ENCODE assay signal across 8 mouse cellular contexts in the genomic region with DNA sequence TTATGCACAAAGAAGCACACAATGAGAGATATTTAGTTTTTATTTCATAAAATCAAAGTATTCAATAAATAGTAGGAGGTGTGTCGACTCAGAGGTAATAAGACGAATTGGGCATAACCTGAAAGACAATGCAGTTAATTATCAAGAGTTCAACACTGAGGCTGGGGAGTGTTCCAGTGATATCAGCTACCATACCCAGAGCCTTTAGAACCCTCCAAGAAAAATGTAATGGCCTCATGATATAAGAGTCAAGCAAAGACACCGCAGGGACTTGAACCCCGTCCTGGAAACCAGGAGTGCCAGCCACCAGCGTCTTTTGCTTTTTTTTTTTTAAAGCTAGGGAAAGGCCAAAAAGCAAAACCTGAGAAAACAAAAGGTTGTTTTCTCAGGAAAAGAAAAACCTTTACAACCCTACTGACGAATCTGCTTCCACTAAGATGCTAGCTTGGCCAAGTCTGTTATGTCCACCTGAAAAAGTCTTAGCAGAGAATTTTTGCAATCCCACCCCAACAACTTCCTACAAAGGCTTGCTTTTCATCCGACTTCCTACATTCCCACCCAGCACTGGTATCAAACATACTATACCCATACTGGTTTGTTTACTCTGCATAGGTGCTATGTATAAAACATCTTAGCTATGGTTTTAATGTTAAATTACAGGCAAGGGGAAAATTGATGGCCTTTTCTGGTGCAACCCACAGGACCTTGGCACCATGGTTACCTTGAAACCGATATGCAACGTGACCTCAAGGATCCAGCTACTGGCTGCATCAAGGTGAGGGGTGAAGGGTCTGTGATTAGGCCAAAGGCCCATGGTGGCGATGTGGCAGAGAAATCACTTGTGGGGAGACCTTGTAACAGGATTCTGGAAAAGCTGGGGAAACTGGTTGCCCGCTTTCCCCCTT. TPM values are rescaled to one million over a fixed set of nuclear protein-coding genes. Genes with fewer than 3 reads are reported as not detected.
DNase-seq lines count a peak whose midpoint lies in the region; ATAC-seq lines count a peak whose summit lies in the region.

No protein-coding gene starts in this region.

- peaks cover 15% of the 10 kb centered on the region for H3K4me1 ChIP-seq in lung, embryonic 16.5 days (replicated peaks; ENCODE audit: control insufficient read depth, insufficient read depth, low read length)
- peaks cover 21% of the 10 kb centered on the region for H3K4me1 ChIP-seq in intestine, embryonic 15.5 days (replicated peaks)
- H3K4me1 ChIP-seq in neural tube, embryonic 12.5 days: peaks cover 29% of the 10 kb centered on the region

- 52% methylated on average over 11 of the region's 11 CpGs for WGBS in lung, embryonic 16.5 days
- WGBS in intestine, embryonic 15.5 days: 59% methylated on average over 11 of the region's 11 CpGs
- 75% methylated on average over 11 of the region's 11 CpGs for WGBS in neural tube, embryonic 12.5 days

- no peaks in the 10 kb centered on the region for H3K9me3 ChIP-seq in lung, embryonic 16.5 days (ENCODE audit: control insufficient read depth, low read length)
- no peaks in the 10 kb centered on the region for H3K9me3 ChIP-seq in intestine, embryonic 15.5 days
- no peaks in the 10 kb centered on the region for H3K9me3 ChIP-seq in neural tube, embryonic 12.5 days

- peak overlapping the region; percentile 89 for H3K4me2 ChIP-seq in lung, embryonic 16.5 days (ENCODE audit: low read depth, low read length)
- H3K4me2 ChIP-seq in intestine, embryonic 15.5 days (replicated peaks): peak overlapping the region; percentile 81
- peak overlapping the region; percentile 97 for H3K4me2 ChIP-seq in neural tube, embryonic 12.5 days (replicated peaks)

- intact Hi-C loops in left cerebral cortex, postnatal 10 days (cut with DNase I): no loop called here

- H3K27me3 ChIP-seq in lung, embryonic 16.5 days (ENCODE audit: control insufficient read depth, insufficient read depth, low read depth, low read length): no peaks in the 10 kb centered on the region
- H3K27me3 ChIP-seq in intestine, embryonic 15.5 days (replicated peaks): no peaks in the 10 kb centered on the region
- no peaks in the 10 kb centered on the region for H3K27me3 ChIP-seq in neural tube, embryonic 12.5 days (replicated peaks)

- no peak overlapping the region; the same call in 1 of the 2 replicates for H3K27ac ChIP-seq in lung, embryonic 16.5 days (ENCODE audit: low read length)
- H3K27ac ChIP-seq in intestine, embryonic 15.5 days: peak overlapping the region; percentile 28
- no peak overlapping the region for H3K27ac ChIP-seq in neural tube, embryonic 12.5 days

- DNase-seq in adrenal gland, adult (ENCODE audit: inconsistent age in 2 of 2, low spot score in 1 of 2): peak; percentile 50 to 62
- no peak for DNase-seq in adrenal gland, adult 8-10 months
- no peak for DNase-seq in lung, postnatal 36 days
- DNase-seq in spleen, adult 18-20 months: no peak
- no peak for DNase-seq in left cerebral cortex, postnatal 10 days (ENCODE audit: extremely low spot score in 1 of 2, low spot score in 2 of 2)

- no peak for ATAC-seq in lung, embryonic 16.5 days (ENCODE audit: low read depth)
- ATAC-seq in intestine, embryonic 15.5 days: no peak
- ATAC-seq in neural tube, embryonic 12.5 days (ENCODE audit: low FRiP score, low read depth): no peak

- peak overlapping the region; percentile 54 for H3K4me3 ChIP-seq in lung, embryonic 16.5 days (ENCODE audit: low read length)
- peak overlapping the region; percentile 64 for H3K4me3 ChIP-seq in intestine, embryonic 15.5 days (replicated peaks)
- peak overlapping the region; percentile 92 for H3K4me3 ChIP-seq in neural tube, embryonic 12.5 days

- H3K9ac ChIP-seq in lung, embryonic 16.5 days (ENCODE audit: low read length): peak overlapping the region; percentile 67
- peak overlapping the region; percentile 27 for H3K9ac ChIP-seq in intestine, embryonic 15.5 days
- peak overlapping the region; percentile 68 for H3K9ac ChIP-seq in neural tube, embryonic 12.5 days

- H3K36me3 ChIP-seq in lung, embryonic 16.5 days (ENCODE audit: control insufficient read depth, insufficient read depth, low read length): peaks cover 35% of the 10 kb centered on the region
- H3K36me3 ChIP-seq in intestine, embryonic 15.5 days: peaks cover 20% of the 10 kb centered on the region
- peaks cover 41% of the 10 kb centered on the region for H3K36me3 ChIP-seq in neural tube, embryonic 12.5 days

RNA-seq across cellular contexts. Expression of a gene that starts 24.7 kb away (rescaled TPM):
- total RNA-seq in adrenal gland, adult 8-10 months (2022): 100 to 1,000 TPM; 112 to 147 (median 124) TPM
- polyA plus RNA-seq in lung, embryonic 16.5 days (2015; fragmentation: Nextera tagmentation; extraction: Ambion mirVana): 76.3 and 83.2 TPM in 2 replicates
- 60.6 and 60.9 TPM in 2 replicates for polyA plus RNA-seq in intestine, embryonic 15.5 days (2015; fragmentation: Nextera tagmentation; extraction: Ambion mirVana)
- 66.1 and 70.4 TPM in 2 replicates for polyA plus RNA-seq in neural tube, embryonic 12.5 days (2016; fragmentation: Nextera tagmentation; extraction: Ambion mirVana)
- 10 to 100 TPM; 79.4 to 82.8 TPM for total RNA-seq in left cerebral cortex, postnatal 10 days (2021)

RNA-seq across cellular contexts. Expression of a gene that starts 55.2 kb away (rescaled TPM):
- total RNA-seq in adrenal gland, adult 8-10 months (2022): 100 to 1,000 TPM; 254 to 451 (median 353) TPM
- polyA plus RNA-seq in lung, embryonic 16.5 days (2015; fragmentation: Nextera tagmentation; extraction: Ambion mirVana): 52.3 and 61.9 TPM in 2 replicates
- polyA plus RNA-seq in intestine, embryonic 15.5 days (2015; fragmentation: Nextera tagmentation; extraction: Ambion mirVana): 20.7 and 21.7 TPM in 2 replicates
- 10.6 and 12.6 TPM in 2 replicates for polyA plus RNA-seq in neural tube, embryonic 12.5 days (2016; fragmentation: Nextera tagmentation; extraction: Ambion mirVana)
- 10 to 100 TPM; 19.9 to 21.4 TPM for total RNA-seq in left cerebral cortex, postnatal 10 days (2021)

Comparison
In these comparisons a context has a peak if more than half of its experiments do, and no peak if none do; other contexts are left out.
1. DNase-seq: peak in adrenal gland, adult (2 of 2); none in adrenal gland, adult 8-10 months (single experiment), lung, postnatal 36 days (single experiment), spleen, adult 18-20 months (0 of 2) and left cerebral cortex, postnatal 10 days (0 of 2).
2. Peak in every context shown above with its lines, with median percentiles within 50 percentile points of each other: H3K4me2 ChIP-seq, H3K4me3 ChIP-seq and H3K9ac ChIP-seq.